ENCODE assay signal across 8 mouse cellular contexts in genomic region chr19:4000949-4001525, GRCm38 (mm10). TPM values are rescaled to one million over a fixed set of nuclear protein-coding genes. Genes with fewer than 3 reads are reported as not detected.
A peak's percentile ranks its signal among the peaks of the same experiment; 100 is the strongest.
DNase-seq lines count a peak whose midpoint lies in the region; ATAC-seq and TF ChIP-seq lines count a peak whose summit lies in the region.

No protein-coding gene starts in this region.

- peak overlapping the region; percentile 73 for H3K4me3 ChIP-seq in forebrain, embryonic 11.5 days (ENCODE audit: low read depth, low read length)
- peak overlapping the region; percentile 81 for H3K4me3 ChIP-seq in liver, embryonic 11.5 days (ENCODE audit: low read depth, low read length)
- H3K4me3 ChIP-seq in stomach, postnatal 0 days (ENCODE audit: low read depth, low read length): peak overlapping the region; percentile 66

- H3K9ac ChIP-seq in forebrain, embryonic 11.5 days (ENCODE audit: low read length): peak overlapping the region; percentile 89
- H3K9ac ChIP-seq in liver, embryonic 11.5 days (ENCODE audit: low read depth, low read length): peak overlapping the region; percentile 97
- peak overlapping the region; percentile 78 for H3K9ac ChIP-seq in stomach, postnatal 0 days (ENCODE audit: low read length)

- no peaks in the 10 kb centered on the region for H3K9me3 ChIP-seq in forebrain, embryonic 11.5 days (ENCODE audit: control insufficient read depth, low read length)
- H3K9me3 ChIP-seq in liver, embryonic 11.5 days (ENCODE audit: control insufficient read depth, low read length): no peaks in the 10 kb centered on the region
- H3K9me3 ChIP-seq in stomach, postnatal 0 days (ENCODE audit: control insufficient read depth, low read length): no peaks in the 10 kb centered on the region

- H3K36me3 ChIP-seq in forebrain, embryonic 11.5 days (ENCODE audit: control insufficient read depth, insufficient read depth, low read length): no peaks in the 10 kb centered on the region
- peaks cover 4% of the 10 kb centered on the region for H3K36me3 ChIP-seq in liver, embryonic 11.5 days (ENCODE audit: control insufficient read depth, insufficient read depth, low read length)
- 0 out of 2 replicates have a peak, but pooled peaks cover 2% of the 10 kb centered on the region for H3K36me3 ChIP-seq in stomach, postnatal 0 days (ENCODE audit: control insufficient read depth, insufficient read depth, low read length)

- peaks cover 2% of the 10 kb centered on the region; the same call in 1 of the 2 replicates for H3K4me1 ChIP-seq in forebrain, embryonic 11.5 days (replicated peaks; ENCODE audit: control insufficient read depth, insufficient read depth, low read length)
- H3K4me1 ChIP-seq in liver, embryonic 11.5 days (replicated peaks; ENCODE audit: control insufficient read depth, insufficient read depth, low read length): peaks cover 13% of the 10 kb centered on the region
- H3K4me1 ChIP-seq in stomach, postnatal 0 days (replicated peaks; ENCODE audit: control insufficient read depth, insufficient read depth): peaks cover 3% of the 10 kb centered on the region; the same call in 1 of the 2 replicates

- H3K4me2 ChIP-seq in forebrain, embryonic 11.5 days (ENCODE audit: low read depth, low read length, severe bottlenecking): peak overlapping the region; percentile 90
- H3K4me2 ChIP-seq in liver, embryonic 11.5 days: peak overlapping the region; percentile 90
- H3K4me2 ChIP-seq in stomach, postnatal 0 days (replicated peaks; ENCODE audit: low read depth): peak overlapping the region; percentile 94

- peak; percentile 56 for DNase-seq in cerebellum, adult 9-10 months
- no peak for DNase-seq in cerebellum, postnatal 10 days
- DNase-seq in 3134 (ENCODE audit: extremely low read depth, insufficient read length, low spot score): peak; percentile 28
- DNase-seq in forebrain, embryonic 11.5 days (ENCODE audit: low spot score): no peak
- DNase-seq in liver, embryonic 11.5 days (ENCODE audit: low spot score): peak; percentile 54
- DNase-seq in stomach, postnatal 0 days (ENCODE audit: low spot score): no peak
- no peak for DNase-seq in thymus, postnatal 0 days (ENCODE audit: low spot score)

- TF ChIP-seq CTCF in stomach, postnatal 0 days (IDR thresholded peaks at IDR 0.05; ENCODE audit: low read depth): no peak

- no peaks in the 10 kb centered on the region for H3K27me3 ChIP-seq in forebrain, embryonic 11.5 days (ENCODE audit: control insufficient read depth, insufficient read depth, low read length)
- no peaks in the 10 kb centered on the region; the same call in 1 of the 2 replicates for H3K27me3 ChIP-seq in liver, embryonic 11.5 days (replicated peaks; ENCODE audit: control insufficient read depth, insufficient read depth, low read length)
- H3K27me3 ChIP-seq in stomach, postnatal 0 days (ENCODE audit: control insufficient read depth, insufficient read depth, low read length): no peaks in the 10 kb centered on the region

- peak overlapping the region; percentile 96 for H3K27ac ChIP-seq in forebrain, embryonic 11.5 days (ENCODE audit: low read depth, low read length)
- H3K27ac ChIP-seq in liver, embryonic 11.5 days (ENCODE audit: low read depth, low read length): peak overlapping the region; percentile 97
- H3K27ac ChIP-seq in stomach, postnatal 0 days (replicated peaks): peak overlapping the region; percentile 95

- peak; percentile 23; the same call in 1 of the 2 replicates for ATAC-seq in forebrain, embryonic 11.5 days (replicated peaks; ENCODE audit: low FRiP score)
- peak; percentile 21; the same call in 1 of the 2 replicates for ATAC-seq in liver, embryonic 11.5 days (replicated peaks; ENCODE audit: low FRiP score)
- ATAC-seq in stomach, postnatal 0 days (ENCODE audit: low FRiP score, low TSS enrichment): no peak
- ATAC-seq in granulocyte monocyte progenitor cell, adult 5-6 weeks (replicated peaks; ENCODE audit: poor library complexity, severe bottlenecking): no peak

- TF ChIP-seq EP300 in stomach, postnatal 0 days (optimal IDR thresholded peaks at IDR 0.05): no peak

- WGBS in forebrain, embryonic 11.5 days: 17% methylated on average over 17 of the region's 17 CpGs
- 20% methylated on average over 17 of the region's 17 CpGs for WGBS in liver, embryonic 11.5 days
- 16% methylated on average over 17 of the region's 17 CpGs for WGBS in stomach, postnatal 0 days

RNA-seq across cellular contexts. Expression of gene Gm49405, which starts 0.6 kb away (rescaled TPM):
- 3.0 TPM in 2 replicates for polyA plus RNA-seq in forebrain, embryonic 11.5 days (2014; fragmentation: Nextera tagmentation; extraction: Ambion mirVana)
- 1.6 and 2.4 TPM in 2 replicates for polyA plus RNA-seq in liver, embryonic 11.5 days (2014; fragmentation: Nextera tagmentation; extraction: Ambion mirVana)
- 1.1 and 1.3 TPM in 2 replicates for polyA plus RNA-seq in stomach, postnatal 0 days (2015; fragmentation: Nextera tagmentation; extraction: Ambion mirVana)
- total RNA-seq in granulocyte monocyte progenitor cell, adult 5-6 weeks (2014; fragmentation: Nextera tagmentation): 0.30 and 3.0 TPM in 2 replicates
- total RNA-seq in granulocyte monocyte progenitor cell, adult 5-6 weeks (2017): 1.2 and 1.3 TPM in 2 replicates
- polyA plus RNA-seq in thymus, postnatal 0 days (2015; fragmentation: Nextera tagmentation; extraction: Ambion mirVana): 0.98 and 1.6 TPM in 2 replicates

RNA-seq across cellular contexts. Expression of gene Nudt8, which starts 0.7 kb away (rescaled TPM):
- 21.2 and 21.9 TPM in 2 replicates for polyA plus RNA-seq in forebrain, embryonic 11.5 days (2014; fragmentation: Nextera tagmentation; extraction: Ambion mirVana)
- 30.8 and 32.3 TPM in 2 replicates for polyA plus RNA-seq in liver, embryonic 11.5 days (2014; fragmentation: Nextera tagmentation; extraction: Ambion mirVana)
- polyA plus RNA-seq in stomach, postnatal 0 days (2015; fragmentation: Nextera tagmentation; extraction: Ambion mirVana): 39.3 and 40.7 TPM in 2 replicates
- total RNA-seq in granulocyte monocyte progenitor cell, adult 5-6 weeks (2014; fragmentation: Nextera tagmentation): 9.7 and 16.3 TPM in 2 replicates
- 4.4 and 10.5 TPM in 2 replicates for total RNA-seq in granulocyte monocyte progenitor cell, adult 5-6 weeks (2017)
- polyA plus RNA-seq in thymus, postnatal 0 days (2015; fragmentation: Nextera tagmentation; extraction: Ambion mirVana): 40.4 and 42.5 TPM in 2 replicates

RNA-seq across cellular contexts. Expression of gene Doc2g, which starts 2.1 kb away (rescaled TPM):
- polyA plus RNA-seq in forebrain, embryonic 11.5 days (2014; fragmentation: Nextera tagmentation; extraction: Ambion mirVana): 3.8 and 4.2 TPM in 2 replicates
- 2.8 and 4.1 TPM in 2 replicates for polyA plus RNA-seq in liver, embryonic 11.5 days (2014; fragmentation: Nextera tagmentation; extraction: Ambion mirVana)
- polyA plus RNA-seq in stomach, postnatal 0 days (2015; fragmentation: Nextera tagmentation; extraction: Ambion mirVana): 1.2 and 1.7 TPM in 2 replicates
- 3.0 and 7.0 TPM in 2 replicates for total RNA-seq in granulocyte monocyte progenitor cell, adult 5-6 weeks (2014; fragmentation: Nextera tagmentation)
- total RNA-seq in granulocyte monocyte progenitor cell, adult 5-6 weeks (2017): 0.46 and 2.9 TPM in 2 replicates
- 1.3 and 1.6 TPM in 2 replicates for polyA plus RNA-seq in thymus, postnatal 0 days (2015; fragmentation: Nextera tagmentation; extraction: Ambion mirVana)

RNA-seq across cellular contexts. Expression of gene Tbx10, which starts 8.5 kb away (rescaled TPM):
- polyA plus RNA-seq in forebrain, embryonic 11.5 days (2014; fragmentation: Nextera tagmentation; extraction: Ambion mirVana): not detected in 2 replicates
- polyA plus RNA-seq in liver, embryonic 11.5 days (2014; fragmentation: Nextera tagmentation; extraction: Ambion mirVana): 1.8 TPM in 2 replicates
- 0.05 TPM in 1 of 2 replicates, not detected in the other for polyA plus RNA-seq in stomach, postnatal 0 days (2015; fragmentation: Nextera tagmentation; extraction: Ambion mirVana)
- total RNA-seq in granulocyte monocyte progenitor cell, adult 5-6 weeks (2014; fragmentation: Nextera tagmentation): not detected in 2 replicates
- not detected in 2 replicates for total RNA-seq in granulocyte monocyte progenitor cell, adult 5-6 weeks (2017)
- 0.06 TPM in 1 of 2 replicates, not detected in the other for polyA plus RNA-seq in thymus, postnatal 0 days (2015; fragmentation: Nextera tagmentation; extraction: Ambion mirVana)

RNA-seq across cellular contexts. Expression of gene Ndufv1, which starts 11.6 kb away (rescaled TPM):
- 174 and 198 TPM in 2 replicates for polyA plus RNA-seq in forebrain, embryonic 11.5 days (2014; fragmentation: Nextera tagmentation; extraction: Ambion mirVana)
- 232 and 234 TPM in 2 replicates for polyA plus RNA-seq in liver, embryonic 11.5 days (2014; fragmentation: Nextera tagmentation; extraction: Ambion mirVana)
- 213 and 216 TPM in 2 replicates for polyA plus RNA-seq in stomach, postnatal 0 days (2015; fragmentation: Nextera tagmentation; extraction: Ambion mirVana)
- 93.8 and 132 TPM in 2 replicates for total RNA-seq in granulocyte monocyte progenitor cell, adult 5-6 weeks (2014; fragmentation: Nextera tagmentation)
- 222 and 241 TPM in 2 replicates for total RNA-seq in granulocyte monocyte progenitor cell, adult 5-6 weeks (2017)
- polyA plus RNA-seq in thymus, postnatal 0 days (2015; fragmentation: Nextera tagmentation; extraction: Ambion mirVana): 191 and 194 TPM in 2 replicates

Comparison
In these comparisons a context has a peak if more than half of its experiments do, and no peak if none do; other contexts are left out.
1. DNase-seq: peak in cerebellum, adult 9-10 months (single experiment), 3134 (single experiment) and liver, embryonic 11.5 days (single experiment); none in cerebellum, postnatal 10 days (0 of 2), forebrain, embryonic 11.5 days (single experiment), stomach, postnatal 0 days (single experiment) and thymus, postnatal 0 days (single experiment).
2. ATAC-seq: peak in forebrain, embryonic 11.5 days (single experiment) and liver, embryonic 11.5 days (single experiment); none in stomach, postnatal 0 days (single experiment) and granulocyte monocyte progenitor cell, adult 5-6 weeks (single experiment).
3. Peak in every context shown above with its lines, with median percentiles within 50 percentile points of each other: H3K27ac ChIP-seq, H3K4me2 ChIP-seq, H3K4me3 ChIP-seq and H3K9ac ChIP-seq.